Mouse (Mus musculus): ENCODE results near the gene Gm17467.
"Not testable (repeated sequence)": the region's sequence is repeated elsewhere in the genome, so short reads cannot be mapped to it uniquely, and the experiment has no call there.

The Gm17467 gene

GRCm38 (mm10) chrX:123704691-123705090 is at the start of gene Gm17467:
Gm17467 (minus strand) TSS chrX:123704791.
- DNase-seq (ENCODE audit: low spot score) = not testable (repeated sequence)
